Mouse (Mus musculus): ENCODE measurements around the gene Adcy9. TPM values are rescaled to one million over a fixed set of nuclear protein-coding genes. Genes with fewer than 3 reads are reported as not detected.
A peak's percentile ranks its signal among the peaks of the same experiment; 100 is the strongest.

The Adcy9 gene
- total RNA-seq, 2 experiments from 2014 or later: 22.3 to 22.7 TPM

DNA sequence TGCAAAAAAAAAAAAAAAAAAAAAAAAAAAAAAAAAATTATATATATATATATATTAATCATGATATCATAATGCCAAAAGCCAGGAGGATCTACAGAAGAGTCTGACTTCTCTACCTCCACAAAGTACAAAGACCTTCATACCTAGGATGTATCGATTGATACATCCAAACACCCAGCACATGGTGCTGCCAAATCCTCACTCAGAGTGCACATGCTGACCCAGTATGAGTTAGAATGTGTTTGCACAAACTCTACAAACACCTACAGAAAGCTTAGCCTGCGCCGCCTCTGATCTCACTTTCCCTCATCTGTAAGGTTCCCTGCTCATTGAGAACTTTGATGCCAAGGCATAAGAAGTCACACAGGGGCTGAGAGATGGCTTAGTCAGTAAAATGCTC is 2.7 kb upstream of the Adcy9 start:
- no peak for DNase-seq
- intact Hi-C loops (cut with DNase I; ENCODE audit: low total_unique reads): loop anchor here (5.0 kb wide), 2 partner anchors 44 to 106 kb away; no protein-coding TSS in a partner anchor

DNA sequence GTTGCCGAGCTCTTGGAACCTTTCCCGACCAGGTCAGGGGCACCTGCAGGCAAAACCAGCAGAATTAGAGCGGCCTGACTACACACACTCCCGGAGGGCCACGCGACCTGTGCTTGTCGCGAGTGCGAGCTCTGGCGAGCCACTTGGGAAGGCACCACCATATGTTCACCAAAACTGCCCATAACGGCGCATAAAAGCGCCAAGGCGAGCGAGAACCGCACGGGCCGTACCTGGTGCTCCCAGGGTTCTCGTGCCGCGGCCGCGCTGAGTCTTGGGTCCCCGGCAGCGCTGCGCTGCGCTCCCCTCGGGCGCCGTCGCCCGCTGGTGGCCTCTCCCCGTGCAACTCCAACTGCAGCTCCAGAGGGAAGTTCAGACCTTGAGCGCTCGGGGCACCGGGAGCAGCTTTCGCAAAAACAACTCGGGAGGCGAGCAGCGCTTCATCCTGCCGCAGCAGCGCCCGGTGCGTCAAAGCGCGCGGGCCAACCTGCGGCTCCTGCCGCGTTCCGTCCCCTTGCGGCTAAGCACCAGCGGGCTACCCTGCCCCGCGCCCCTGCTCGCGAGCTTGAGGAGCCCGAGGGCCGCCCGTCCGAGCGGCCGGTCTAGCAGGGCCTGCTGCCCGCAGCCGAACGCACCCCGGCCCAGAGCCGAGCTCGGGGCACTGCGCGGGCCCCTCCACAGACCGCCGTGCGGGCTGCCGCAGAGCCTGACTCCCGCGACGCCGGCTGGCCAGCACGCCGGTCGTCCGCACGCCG is 576 bp downstream of the Adcy9 start:
- intact Hi-C loops (cut with DNase I; ENCODE audit: low total_unique reads): loop anchor here (5.0 kb wide), 2 partner anchors 48 to 102 kb away; no protein-coding TSS in a partner anchor
- DNase-seq: peak; percentile 68

DNA sequence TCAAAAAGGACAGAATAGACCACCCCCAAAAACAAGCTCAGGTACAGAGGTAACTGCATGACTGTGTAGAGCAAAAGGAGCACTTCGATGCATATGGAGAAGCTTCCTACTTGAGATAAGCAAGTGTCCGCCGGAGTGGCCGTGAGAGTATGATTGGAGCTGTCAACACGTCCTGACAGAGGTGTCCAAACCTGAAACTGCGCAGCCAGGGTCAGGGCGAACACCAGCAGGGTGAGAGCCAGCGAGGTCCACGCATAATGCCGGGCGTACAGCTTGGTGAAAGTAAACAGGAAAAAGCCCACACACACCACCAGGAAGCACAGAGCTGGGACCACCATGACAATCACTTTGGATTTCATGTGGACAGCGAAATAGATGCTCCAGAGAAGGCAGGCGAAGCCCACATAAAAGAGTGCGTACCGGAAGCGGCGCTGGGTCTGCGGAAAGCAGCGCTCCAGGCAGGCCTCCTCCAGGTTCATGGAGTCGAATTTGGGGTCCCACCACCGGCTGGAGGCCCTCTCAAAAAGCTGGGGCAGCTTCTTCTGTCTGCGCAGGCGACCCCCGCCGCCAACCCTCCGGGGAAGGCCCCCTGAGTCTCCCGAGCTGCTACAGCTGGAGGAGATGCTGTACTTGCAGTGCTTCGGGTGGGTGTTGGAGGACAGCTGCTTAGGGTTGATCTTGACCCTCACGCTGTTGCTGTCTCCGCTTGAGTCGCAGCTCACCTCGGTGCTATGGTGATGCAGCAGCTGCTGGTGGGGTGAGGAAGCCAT is 1.3 kb downstream of the Adcy9 start:
- intact Hi-C loops (cut with DNase I; ENCODE audit: low total_unique reads): no loop called here
- DNase-seq: peak; percentile 15

DNA sequence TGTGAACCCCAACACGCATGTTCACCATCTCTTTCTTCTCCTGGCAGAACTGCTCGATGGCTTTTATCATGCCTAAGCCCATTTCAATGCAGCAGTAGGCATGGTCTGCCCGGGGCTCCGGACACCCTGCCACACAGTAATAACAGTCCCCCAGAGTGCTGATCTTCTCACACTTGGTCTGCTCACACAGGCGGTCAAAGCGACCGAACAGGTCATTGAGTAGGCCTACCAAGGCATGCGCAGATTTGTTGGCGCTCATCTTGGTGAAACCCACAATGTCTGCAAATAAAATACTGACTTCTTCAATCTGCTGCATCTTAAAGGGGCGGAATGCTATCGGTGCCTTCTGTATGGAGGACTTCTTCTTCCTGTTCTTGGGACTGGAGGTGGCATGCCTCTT is 2.2 kb downstream of the Adcy9 start:
- DNase-seq: no peak
- intact Hi-C loops (cut with DNase I; ENCODE audit: low total_unique reads): no loop called here

DNA sequence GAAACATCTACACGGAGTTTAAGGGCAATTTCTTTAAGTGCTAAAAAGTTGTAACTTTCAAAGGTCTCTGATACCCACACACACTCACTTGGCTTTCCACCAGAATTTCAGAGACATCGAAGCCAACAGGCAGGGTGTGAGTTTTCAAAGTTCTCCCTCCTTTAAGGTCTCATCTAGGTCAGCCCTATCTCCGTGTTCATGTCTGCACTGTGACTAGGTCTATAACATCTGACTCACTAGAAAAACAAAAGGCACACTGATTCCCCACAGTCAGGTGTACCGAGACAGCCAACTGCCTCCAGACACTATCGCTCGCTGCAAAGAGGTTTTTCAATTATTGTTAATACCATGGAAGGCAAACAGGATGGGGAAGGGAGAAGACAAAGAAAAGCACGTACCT is 2.8 kb downstream of the Adcy9 start:
- DNase-seq: no peak
- intact Hi-C loops (cut with DNase I; ENCODE audit: low total_unique reads): no loop called here

DNA sequence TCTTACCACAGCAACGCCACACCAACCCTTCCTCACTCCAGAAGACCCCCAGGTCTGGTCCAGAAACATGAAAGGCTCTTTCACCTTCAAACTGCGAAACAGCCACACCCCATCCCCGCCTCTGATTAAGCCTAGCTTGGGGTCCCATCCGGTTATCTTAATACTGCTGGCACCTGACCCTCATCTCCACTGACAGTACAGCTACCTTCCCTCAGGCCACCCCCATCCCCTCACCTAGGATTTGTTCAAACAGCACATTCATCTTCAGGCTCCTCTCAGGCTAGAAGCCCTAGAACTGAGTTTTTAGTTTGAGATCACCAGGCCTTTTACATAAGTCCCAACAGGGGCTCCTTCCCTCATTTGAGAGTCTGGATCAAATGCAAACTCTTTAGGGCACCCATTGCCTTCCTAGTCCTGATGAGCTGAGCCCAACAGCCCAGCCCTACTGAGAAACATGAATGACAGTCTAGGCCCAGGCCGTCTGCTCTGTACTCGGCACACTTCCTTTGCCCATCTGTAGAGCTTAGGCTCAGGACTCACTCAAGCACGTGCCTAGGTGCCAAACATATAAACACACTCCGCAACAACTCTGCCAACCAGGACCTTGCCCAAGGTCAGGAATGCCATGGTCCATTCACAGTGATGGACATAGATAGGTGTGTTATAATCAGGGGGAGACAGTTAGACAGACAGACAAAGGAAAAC is 5.3 kb downstream of the Adcy9 start:
- DNase-seq: no peak
- intact Hi-C loops (cut with DNase I; ENCODE audit: low total_unique reads): no loop called here

DNA sequence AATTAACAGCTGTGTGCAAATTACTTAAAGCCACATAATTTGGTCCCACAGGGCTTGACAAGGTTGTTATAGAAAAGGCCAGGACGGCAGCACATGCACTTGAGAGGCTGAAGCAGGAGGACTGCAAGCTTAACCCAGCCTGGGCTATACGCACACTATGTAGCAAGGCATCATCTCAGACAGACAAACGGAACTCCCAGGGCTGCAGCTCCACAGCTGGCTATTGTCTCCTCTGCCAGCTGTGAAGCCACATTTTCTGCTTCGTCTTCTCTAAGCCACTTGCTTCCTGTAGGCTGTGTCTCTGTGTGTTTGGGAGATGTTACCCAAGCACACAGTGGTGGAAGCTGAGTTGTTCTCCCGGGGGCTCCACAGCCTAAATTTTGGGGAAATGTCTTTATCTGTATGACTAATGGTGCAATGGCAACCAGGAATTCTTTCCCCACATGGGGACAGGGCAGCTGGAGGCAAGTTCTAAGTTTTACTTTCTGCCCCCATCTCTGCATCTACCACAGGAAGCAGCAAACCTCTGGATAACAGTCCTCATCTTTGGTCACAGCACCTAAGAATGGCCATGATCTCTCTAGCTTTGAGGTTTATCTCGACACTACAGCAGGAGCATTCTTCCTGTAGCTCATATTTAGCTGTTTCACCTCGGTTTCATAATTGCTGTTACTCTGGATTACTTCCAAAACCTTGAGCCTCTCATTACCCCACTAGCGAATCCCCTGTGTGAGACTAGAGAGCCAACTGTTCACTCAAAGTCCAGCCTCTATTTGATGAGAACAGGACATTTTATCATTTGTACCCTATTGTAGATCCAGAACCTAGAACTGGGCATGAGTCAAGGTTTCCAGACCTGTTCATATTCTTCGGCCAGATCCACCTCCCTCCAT is 6.1 kb downstream of the Adcy9 start:
- intact Hi-C loops (cut with DNase I; ENCODE audit: low total_unique reads): no loop called here
- DNase-seq: no peak

DNA sequence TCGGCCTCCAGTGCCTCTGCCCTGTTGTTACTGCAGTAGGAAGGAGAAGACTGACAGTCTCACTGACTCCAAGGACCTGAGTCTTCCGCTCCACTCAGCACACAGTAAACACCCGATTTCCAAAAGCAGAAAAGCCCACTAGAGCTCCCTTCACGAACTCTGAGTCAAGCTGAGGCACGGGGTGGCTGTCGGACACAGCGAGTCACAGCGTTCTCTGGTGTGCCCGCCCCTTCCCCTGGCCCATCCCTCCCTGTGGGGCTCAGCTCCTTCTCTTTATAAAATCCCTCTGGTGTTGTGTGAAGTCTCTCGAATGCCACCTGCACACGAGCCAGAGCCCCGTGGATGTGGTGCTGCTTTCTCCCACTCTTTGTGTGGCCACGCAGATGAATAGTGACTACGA is 7.0 kb downstream of the Adcy9 start:
- intact Hi-C loops (cut with DNase I; ENCODE audit: low total_unique reads): no loop called here
- DNase-seq: no peak

DNA sequence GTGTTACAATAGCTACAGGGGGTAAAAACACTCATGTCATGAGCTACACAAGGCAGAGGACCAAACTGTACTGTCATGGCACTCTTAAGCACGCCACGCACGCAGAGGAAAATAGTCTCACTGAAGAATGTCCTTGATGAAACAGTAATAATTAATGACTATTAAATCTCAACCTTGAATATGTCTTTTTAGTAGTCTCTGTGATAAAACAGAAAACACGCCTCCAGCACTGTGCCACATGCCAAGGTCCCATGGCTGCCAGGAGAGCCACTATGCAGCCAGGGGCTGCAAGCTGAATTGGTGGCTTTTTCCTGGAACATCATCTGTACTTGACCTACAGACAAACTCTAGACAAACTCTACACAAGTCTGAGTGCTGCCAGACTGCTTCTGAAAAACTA is 8.0 kb downstream of the Adcy9 start:
- intact Hi-C loops (cut with DNase I; ENCODE audit: low total_unique reads): no loop called here
- no peak for DNase-seq

DNA sequence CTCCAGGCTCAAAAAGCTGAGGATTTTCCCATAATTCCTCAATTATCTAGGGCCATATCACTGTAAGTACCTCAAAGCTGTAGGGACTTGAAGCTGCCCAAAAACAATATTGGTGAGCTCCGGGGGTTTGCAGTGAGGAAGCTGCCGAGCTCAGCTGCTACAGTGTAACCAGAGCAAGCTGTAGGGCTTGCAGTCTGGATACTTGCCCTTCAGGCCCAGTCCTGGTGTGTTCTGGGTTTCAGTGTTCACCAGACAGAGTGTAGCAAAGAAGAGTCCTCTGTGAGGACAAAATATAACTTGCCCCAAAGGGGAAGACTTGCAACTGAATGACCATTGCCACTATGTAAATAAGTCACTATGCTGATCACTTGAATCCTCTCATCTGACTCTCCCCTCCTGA is 9.0 kb downstream of the Adcy9 start:
- intact Hi-C loops (cut with DNase I; ENCODE audit: low total_unique reads): no loop called here
- no peak for DNase-seq

DNA sequence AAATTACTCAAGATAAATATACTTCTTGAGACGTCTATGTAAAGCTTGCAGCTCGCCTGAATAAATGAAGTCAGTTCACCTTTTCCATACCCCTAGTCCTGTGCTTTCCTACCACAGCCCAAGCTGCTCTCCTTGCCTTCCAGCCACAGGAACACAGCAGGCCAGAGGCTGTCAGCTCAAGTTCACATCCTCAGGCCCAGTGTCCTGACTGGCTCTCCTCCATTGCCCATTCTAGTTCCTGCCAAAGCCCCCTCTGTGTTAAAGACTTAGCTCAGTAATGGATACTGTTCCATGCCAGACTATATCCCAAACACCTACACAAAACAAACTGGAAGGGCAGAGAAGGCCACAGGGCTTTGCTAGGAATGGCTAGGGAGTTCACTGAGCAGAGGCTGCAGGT is 12.8 kb downstream of the Adcy9 start:
- intact Hi-C loops (cut with DNase I; ENCODE audit: low total_unique reads): no loop called here
- no peak for DNase-seq

DNA sequence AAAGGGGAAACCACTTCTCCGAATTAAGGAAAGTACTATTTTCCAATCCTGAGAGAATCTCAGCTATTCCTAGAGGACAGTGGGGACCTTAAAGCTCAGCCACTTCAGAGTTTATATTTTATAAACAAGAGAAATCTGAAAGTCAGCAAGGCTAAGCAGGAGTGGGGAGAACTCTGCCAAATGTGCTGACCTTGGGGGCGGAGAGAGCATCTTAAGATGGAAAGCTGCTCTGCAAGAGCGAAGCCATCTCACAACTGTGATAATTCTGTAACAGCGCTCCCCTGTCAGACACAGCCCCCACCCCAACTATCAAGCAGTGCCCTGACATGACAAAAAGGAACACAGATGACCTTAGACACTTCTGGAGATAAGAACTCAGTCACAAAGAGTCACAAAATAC is 13.6 kb downstream of the Adcy9 start:
- intact Hi-C loops (cut with DNase I; ENCODE audit: low total_unique reads): no loop called here
- no peak for DNase-seq

DNA sequence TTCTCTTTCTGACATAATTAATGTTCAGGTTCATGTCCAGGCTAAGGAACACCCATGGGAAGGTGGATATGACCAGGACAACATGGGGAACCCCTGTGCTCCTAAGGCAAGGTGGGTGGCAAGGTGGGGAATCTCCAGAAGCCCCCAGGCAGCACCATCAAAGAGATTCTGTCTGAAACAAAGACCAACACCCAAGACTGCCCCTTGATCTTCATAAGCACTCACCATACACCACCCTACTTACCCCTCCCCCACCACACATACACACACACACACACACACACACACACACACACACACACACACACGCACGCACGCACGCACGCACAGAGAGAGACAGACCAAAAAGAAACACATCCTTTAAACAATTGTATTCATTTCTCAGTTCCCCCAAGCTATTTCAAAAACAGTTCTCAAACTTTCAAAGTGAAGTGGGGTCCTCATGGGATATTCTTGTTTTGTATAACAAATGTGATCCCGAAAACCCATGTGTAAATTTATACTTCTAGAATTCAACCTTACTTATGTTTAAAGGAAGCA is 14.2 kb downstream of the Adcy9 start:
- no peak for DNase-seq
- intact Hi-C loops (cut with DNase I; ENCODE audit: low total_unique reads): no loop called here

DNA sequence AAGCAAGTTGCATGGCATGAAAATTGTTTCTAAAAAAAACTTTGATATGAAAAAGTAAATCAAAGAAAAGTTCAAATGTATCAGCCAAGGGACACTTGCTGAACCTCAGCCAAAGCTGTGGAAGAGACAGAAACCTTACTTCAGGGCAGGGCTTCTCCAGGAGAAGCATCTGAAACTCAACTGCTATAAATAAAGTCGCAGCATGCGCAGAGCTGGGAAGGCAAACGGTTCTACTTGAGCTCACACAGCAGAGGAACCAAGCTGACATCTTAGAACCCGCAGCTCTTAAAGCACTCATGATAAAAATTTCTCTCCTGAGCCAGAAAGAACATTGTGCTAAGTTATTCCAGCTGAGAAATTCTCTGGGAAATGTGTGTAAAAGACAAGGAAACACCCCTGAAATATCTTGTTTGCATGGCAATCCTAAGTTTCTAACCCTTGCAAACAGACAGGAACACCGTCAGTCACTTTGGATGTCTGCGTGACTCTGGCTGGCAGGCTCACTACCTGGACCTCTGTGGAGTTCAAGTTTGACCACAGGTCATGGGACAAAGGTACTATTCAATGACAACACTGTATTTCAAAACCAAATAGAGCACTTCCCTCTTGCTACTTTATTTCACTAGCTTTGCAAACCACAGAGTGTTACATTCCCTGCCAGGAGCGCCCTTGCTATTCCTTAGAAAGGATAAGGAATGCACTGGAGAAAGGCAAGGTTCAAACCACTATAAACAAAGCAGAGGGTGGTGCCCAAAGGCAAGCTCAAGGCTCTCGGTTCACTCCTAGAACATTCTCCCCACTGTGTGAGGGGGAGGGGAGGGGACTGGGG is 15.2 kb downstream of the Adcy9 start:
- intact Hi-C loops (cut with DNase I; ENCODE audit: low total_unique reads): no loop called here
- DNase-seq: no peak

DNA sequence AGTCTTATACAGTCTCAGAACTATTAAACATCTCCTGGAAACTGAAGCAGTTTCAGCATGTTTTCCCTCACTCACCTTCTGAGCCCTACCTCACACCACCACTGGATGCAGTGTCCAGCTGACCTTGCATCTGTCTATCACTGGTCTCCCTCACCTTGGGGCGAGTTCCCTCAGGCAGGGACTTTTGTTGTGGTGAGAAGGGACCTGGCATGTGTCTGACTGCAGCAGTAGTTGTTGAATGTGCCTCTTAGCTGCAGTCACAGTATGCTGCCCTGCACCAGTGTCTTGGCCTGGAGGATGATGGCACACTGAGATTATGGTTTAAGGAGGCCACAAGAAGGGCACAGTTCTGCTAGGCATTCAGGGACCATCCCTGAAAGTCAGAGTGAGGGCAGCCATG is 19.2 kb downstream of the Adcy9 start:
- intact Hi-C loops (cut with DNase I; ENCODE audit: low total_unique reads): no loop called here
- no peak for DNase-seq

DNA sequence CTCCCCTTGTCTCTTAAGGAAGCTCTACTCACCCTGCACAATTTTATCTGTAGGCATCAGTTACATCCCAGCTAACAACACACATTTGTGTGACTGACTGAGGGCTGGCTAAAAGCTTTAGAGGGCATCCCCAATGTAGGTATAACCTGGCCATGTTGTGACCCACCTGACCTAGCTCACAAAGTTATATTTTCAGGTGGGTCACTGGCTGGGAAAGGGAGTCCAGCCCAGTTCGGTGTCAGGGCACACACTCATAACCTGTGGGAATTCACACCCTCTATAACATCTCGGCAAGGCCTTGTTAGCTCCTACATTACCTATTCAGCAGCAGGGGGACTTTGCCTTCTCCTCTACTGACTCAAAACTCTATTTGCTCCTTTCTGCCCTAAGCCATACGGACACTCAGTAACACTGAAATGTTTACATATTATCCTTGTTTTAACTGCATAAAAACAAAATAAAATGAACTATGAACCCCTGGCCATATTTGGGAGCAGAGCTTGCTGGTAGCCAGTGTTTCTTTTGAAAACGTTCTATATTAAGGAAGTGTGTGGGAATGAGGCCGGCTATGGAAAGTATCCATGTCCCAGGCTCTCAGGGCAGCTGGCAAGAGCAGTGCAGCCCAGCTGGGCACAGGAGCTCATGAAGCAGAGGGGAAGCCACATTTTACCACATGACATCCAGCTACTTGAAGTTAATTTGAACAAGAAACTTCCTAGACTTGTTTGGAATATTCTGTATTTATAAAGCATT is 20.7 kb downstream of the Adcy9 start:
- DNase-seq: peak; percentile 52
- intact Hi-C loops (cut with DNase I; ENCODE audit: low total_unique reads): no loop called here

DNA sequence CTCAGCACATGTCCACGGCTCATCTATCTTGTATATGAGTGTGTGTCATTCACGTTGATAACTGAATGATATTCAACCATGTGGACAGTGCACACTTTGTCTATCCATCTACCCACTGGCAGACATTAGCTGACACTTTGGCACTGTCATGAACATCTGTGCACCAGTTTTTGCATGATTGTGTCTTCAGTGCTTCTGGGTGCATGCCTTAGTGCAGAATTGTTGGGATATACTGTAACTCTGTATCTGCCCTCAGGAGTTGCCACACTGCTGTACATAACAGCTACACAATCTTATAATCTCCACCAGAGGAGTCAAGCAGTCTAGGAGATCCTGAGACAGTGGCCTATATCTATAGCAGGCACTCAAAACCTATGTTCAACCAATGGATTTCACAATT is 21.5 kb downstream of the Adcy9 start:
- DNase-seq: no peak
- intact Hi-C loops (cut with DNase I; ENCODE audit: low total_unique reads): no loop called here

DNA sequence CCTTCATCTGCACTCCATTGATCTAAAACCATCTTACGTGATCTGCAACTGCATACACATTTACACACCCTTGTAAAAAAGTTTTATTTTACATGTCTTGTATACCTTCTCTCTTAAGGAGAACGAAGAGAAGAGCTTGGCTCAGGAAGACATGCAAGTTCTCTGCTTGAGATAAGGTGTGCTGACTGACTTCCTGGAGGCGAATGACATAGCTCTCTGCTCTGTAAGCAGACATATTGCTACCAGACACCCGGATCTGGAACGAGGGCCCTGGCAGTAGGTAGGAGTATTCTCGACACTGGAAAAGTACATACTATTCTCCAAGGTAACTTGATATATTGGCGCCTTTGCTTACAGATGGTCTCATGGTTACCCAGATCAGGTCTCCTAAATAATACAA is 22.7 kb downstream of the Adcy9 start:
- intact Hi-C loops (cut with DNase I; ENCODE audit: low total_unique reads): no loop called here
- DNase-seq: no peak

All from gastrocnemius, postnatal 14 days (tissue).